Mouse (Mus musculus) thymus, adult 2 months (tissue): ENCODE data around the gene Nrip1.

ENCODE experiments used
- CTCF ChIP-seq: fragments of 200-500 bp; IDR thresholded peaks from 2 replicates; pipeline ENCODE4 v1.5.1; 2012; ENCODE audit warnings: mild to moderate bottlenecking, control low read depth, low read length, moderate library complexity, borderline replicate concordance; ENCODE audit not compliant: control insufficient read depth, poor library complexity, insufficient read depth; ENCODE audit errors: extremely low read depth
- POLR2A ChIP-seq: fragments of 200-500 bp; IDR thresholded peaks from 2 replicates; pipeline ENCODE4 v1.6.1; 2012; ENCODE audit warnings: mild to moderate bottlenecking, low read length, control low read depth, moderate library complexity; ENCODE audit not compliant: control insufficient read depth, poor library complexity, insufficient read depth; ENCODE audit errors: extremely low read depth

- TF ChIP-seq POLR2A, result no peak
- TF ChIP-seq CTCF, result no peak
Measured at GRCm38 (mm10) chr16:76350922-76351321, 22.7 kb downstream of the Nrip1 start.
